Mouse (Mus musculus): ENCODE results near the gene Agbl3. TPM values are rescaled to one million over a fixed set of nuclear protein-coding genes. Genes with fewer than 3 reads are reported as not detected.

Agbl3 gene
- 17.3 TPM for polyA plus RNA-seq (2014; fragmentation: Illumina TruSeq; extraction: RNeasy Lipid Tissue Mini Kit (QIAGEN cat#74804); ENCODE audit: low read depth, low replicate concordance)

DNA sequence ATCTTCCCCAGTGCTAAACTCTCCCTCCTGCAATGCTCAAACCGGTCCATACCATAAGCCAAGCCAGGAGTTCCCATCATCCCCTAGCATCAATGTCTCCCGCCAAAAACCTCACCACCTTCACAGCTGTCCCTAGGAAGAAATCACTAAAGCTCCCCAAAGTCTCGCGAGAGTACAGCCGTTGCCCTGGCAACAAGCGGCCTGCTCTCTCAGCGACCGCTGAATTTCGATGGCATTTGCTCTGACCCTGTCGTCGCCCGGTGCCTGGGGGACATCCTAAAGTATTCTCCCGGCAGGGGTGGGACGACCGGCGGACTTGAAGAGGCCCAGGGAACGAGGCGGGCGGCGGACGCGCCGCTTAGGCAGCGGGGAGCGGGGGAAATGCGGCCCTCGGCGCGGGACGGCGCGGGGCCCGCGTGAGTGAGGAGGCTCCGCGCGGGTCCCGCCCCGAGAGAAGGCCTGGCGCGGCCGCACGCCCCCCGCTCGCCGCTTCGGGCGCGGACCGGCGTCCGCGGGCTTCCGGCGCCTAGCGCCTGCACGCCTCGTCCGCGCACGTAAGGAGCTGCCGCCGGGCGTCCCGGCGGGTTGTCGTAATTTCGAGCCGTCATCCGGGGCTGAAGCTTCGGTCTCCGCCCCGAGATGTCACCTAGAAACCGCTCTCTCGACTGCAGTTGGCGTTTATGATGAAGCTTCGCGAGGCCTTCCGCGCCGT lies at the start of gene Agbl3:
Gene Agbl3 (plus strand): TSS at position 202 of the 712 bp plus-strand sequence.

GRCm38 (mm10) chr6:34862791-34863403 lies 82.7 kb downstream of the Agbl3 start, which contains the start of gene Tmem140:
Tmem140 (plus strand) TSS chr6:34863146.

GRCm38 (mm10) chr6:34877509-34878321 lies 97.5 kb downstream of the Agbl3 start, which contains the start of gene Cyren:
Cyren (minus strand) TSS chr6:34878060.

Other genes with a start within 250 kb of the Agbl3 start
- 294 TPM for gene Cald1, start 181.9 kb upstream of the Agbl3 start, polyA plus RNA-seq (2014; fragmentation: Illumina TruSeq; extraction: RNeasy Lipid Tissue Mini Kit (QIAGEN cat#74804); ENCODE audit: low read depth, low replicate concordance)
- gene Tmem140, start 82.7 kb downstream of the Agbl3 start, polyA plus RNA-seq (2014; fragmentation: Illumina TruSeq; extraction: RNeasy Lipid Tissue Mini Kit (QIAGEN cat#74804); ENCODE audit: low read depth, low replicate concordance): 19.4 TPM
- gene Cyren, start 97.6 kb downstream of the Agbl3 start, polyA plus RNA-seq (2014; fragmentation: Illumina TruSeq; extraction: RNeasy Lipid Tissue Mini Kit (QIAGEN cat#74804); ENCODE audit: low read depth, low replicate concordance): 1.3 TPM
- gene Wdr91, start 130.4 kb downstream of the Agbl3 start, polyA plus RNA-seq (2014; fragmentation: Illumina TruSeq; extraction: RNeasy Lipid Tissue Mini Kit (QIAGEN cat#74804); ENCODE audit: low read depth, low replicate concordance): 7.9 TPM
- not detected for gene Stra8, start 139.7 kb downstream of the Agbl3 start, polyA plus RNA-seq (2014; fragmentation: Illumina TruSeq; extraction: RNeasy Lipid Tissue Mini Kit (QIAGEN cat#74804); ENCODE audit: low read depth, low replicate concordance)
- gene Slc23a4, start 208.0 kb downstream of the Agbl3 start, polyA plus RNA-seq (2014; fragmentation: Illumina TruSeq; extraction: RNeasy Lipid Tissue Mini Kit (QIAGEN cat#74804); ENCODE audit: low read depth, low replicate concordance): not detected